In the genomic region with DNA sequence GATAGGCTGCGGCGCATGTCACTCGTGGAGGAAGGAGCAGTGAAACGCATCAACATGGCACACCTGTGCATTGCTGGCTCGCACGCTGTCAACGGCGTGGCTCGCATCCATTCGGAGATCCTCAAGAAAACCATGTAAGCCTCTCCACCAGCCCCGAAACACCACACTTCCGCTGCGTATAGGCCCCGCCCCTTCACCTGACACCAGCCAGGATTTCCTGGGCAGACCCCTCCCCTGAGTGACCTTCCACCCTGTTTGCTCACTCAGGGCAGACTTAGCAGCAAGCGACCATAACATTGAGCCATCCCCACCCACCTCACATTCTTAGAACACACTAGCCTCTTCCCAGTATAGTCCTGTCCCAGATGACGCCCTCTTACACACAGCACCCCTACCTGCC, we compare ENCODE assay signal across 8 mouse cellular contexts. TPM values are rescaled to one million over a fixed set of nuclear protein-coding genes. Genes with fewer than 3 reads are reported as not detected.
DNase-seq lines count a peak whose midpoint lies in the region; ATAC-seq lines count a peak whose summit lies in the region.

No protein-coding gene starts in this region.

- no peak overlapping the region for H3K27ac ChIP-seq in hindbrain, embryonic 11.5 days (ENCODE audit: low read depth, low read length)
- no peak overlapping the region for H3K27ac ChIP-seq in lung, embryonic 16.5 days (ENCODE audit: low read length)

- peak; percentile 79 for DNase-seq in CD4-positive, CD25-positive, alpha-beta regulatory T cell, adult 2 months (ENCODE audit: low read depth, low spot score)
- DNase-seq in R1 (ENCODE audit: low read depth, low spot score) = peak; percentile 90
- no peak for DNase-seq in hindbrain, embryonic 11.5 days (ENCODE audit: low spot score)
- peak; percentile 64 for DNase-seq in splenic B cell, adult 2 months (ENCODE audit: low read depth, low spot score)
- no peak for DNase-seq in left cerebral cortex, adult 8-10 months (ENCODE audit: low spot score in 2 of 2)
- no peak for DNase-seq in frontal cortex, postnatal 36 days (ENCODE audit: low spot score in 2 of 2)
- DNase-seq in gastrocnemius, postnatal 4 days (ENCODE audit: low spot score in 2 of 2) = no peak

- H3K9ac ChIP-seq in hindbrain, embryonic 11.5 days (ENCODE audit: low read depth, low read length) = peak overlapping the region; percentile 17; the same call in 1 of the 2 replicates
- peak overlapping the region; percentile 42; the same call in 1 of the 2 replicates for H3K9ac ChIP-seq in lung, embryonic 16.5 days (ENCODE audit: low read length)

- no peaks in the 10 kb centered on the region for H3K27me3 ChIP-seq in hindbrain, embryonic 11.5 days (ENCODE audit: control insufficient read depth, insufficient read depth, low read length)
- no peaks in the 10 kb centered on the region for H3K27me3 ChIP-seq in lung, embryonic 16.5 days (ENCODE audit: control insufficient read depth, insufficient read depth, low read depth, low read length)
- no peaks in the 10 kb centered on the region for H3K27me3 ChIP-seq in splenic B cell, adult 2 months (ENCODE audit: control insufficient read depth, insufficient read depth, low read length, poor library complexity, severe bottlenecking)

- no peak for ATAC-seq in hindbrain, embryonic 11.5 days (ENCODE audit: low FRiP score)
- ATAC-seq in lung, embryonic 16.5 days (ENCODE audit: low read depth) = peak; percentile 29; the same call in 1 of the 2 replicates

- no peaks in the 10 kb centered on the region for H3K9me3 ChIP-seq in hindbrain, embryonic 11.5 days (ENCODE audit: control insufficient read depth, low read length)
- no peaks in the 10 kb centered on the region for H3K9me3 ChIP-seq in lung, embryonic 16.5 days (ENCODE audit: control insufficient read depth, low read length)

- peak overlapping the region; percentile 9; the same call in 1 of the 2 replicates for H3K4me3 ChIP-seq in hindbrain, embryonic 11.5 days (ENCODE audit: low read depth, low read length)
- H3K4me3 ChIP-seq in lung, embryonic 16.5 days (ENCODE audit: low read length) = peak overlapping the region; percentile 40

- no peaks in the 10 kb centered on the region for H3K36me3 ChIP-seq in hindbrain, embryonic 11.5 days (ENCODE audit: control insufficient read depth, insufficient read depth, low read length)
- H3K36me3 ChIP-seq in lung, embryonic 16.5 days (ENCODE audit: control insufficient read depth, insufficient read depth, low read length) = no peaks in the 10 kb centered on the region; the same call in 1 of the 2 replicates
- no peaks in the 10 kb centered on the region for H3K36me3 ChIP-seq in splenic B cell, adult 2 months (ENCODE audit: control insufficient read depth, insufficient read depth, low read length, poor library complexity, severe bottlenecking)

- 8% methylated on average over 16 of the region's 16 CpGs for WGBS in hindbrain, embryonic 11.5 days
- WGBS in lung, embryonic 16.5 days = 8% methylated on average over 16 of the region's 16 CpGs

- H3K4me2 ChIP-seq in hindbrain, embryonic 11.5 days (replicated peaks; ENCODE audit: low read depth, low read length) = peak overlapping the region; percentile 32
- peak overlapping the region; percentile 54 for H3K4me2 ChIP-seq in lung, embryonic 16.5 days (ENCODE audit: low read depth, low read length)

- no peaks in the 10 kb centered on the region; the same call in 1 of the 2 replicates for H3K4me1 ChIP-seq in hindbrain, embryonic 11.5 days (replicated peaks; ENCODE audit: control insufficient read depth, insufficient read depth, low read length)
- H3K4me1 ChIP-seq in lung, embryonic 16.5 days (replicated peaks; ENCODE audit: control insufficient read depth, insufficient read depth, low read length) = 0 out of 2 replicates have a peak, but pooled peaks cover 2% of the 10 kb centered on the region

RNA-seq across cellular contexts. Expression of a gene that starts 5.6 kb away (rescaled TPM):
- 1.6 and 2.1 TPM in 2 replicates for polyA plus RNA-seq in hindbrain, embryonic 11.5 days (2014; fragmentation: Nextera tagmentation; extraction: Ambion mirVana)
- 28.6 and 36.1 TPM in 2 replicates for polyA plus RNA-seq in lung, embryonic 16.5 days (2015; fragmentation: Nextera tagmentation; extraction: Ambion mirVana)
- total RNA-seq in left cerebral cortex, adult 8-10 months (2022) = 10 to 100 TPM; 25.2 to 37.8 (median 32.7) TPM
- total RNA-seq in gastrocnemius, postnatal 4 days (2021) = 1,000 to 10,000 TPM; 2,079 to 2,155 TPM

RNA-seq across cellular contexts. Expression of a gene that starts 9.3 kb away (rescaled TPM):
- 16.0 and 18.0 TPM in 2 replicates for polyA plus RNA-seq in hindbrain, embryonic 11.5 days (2014; fragmentation: Nextera tagmentation; extraction: Ambion mirVana)
- 93.7 and 111 TPM in 2 replicates for polyA plus RNA-seq in lung, embryonic 16.5 days (2015; fragmentation: Nextera tagmentation; extraction: Ambion mirVana)
- 100 to 1,000 TPM; 107 to 128 (median 115) TPM for total RNA-seq in left cerebral cortex, adult 8-10 months (2022)
- 10 to 100 TPM; 37.4 to 40.2 TPM for total RNA-seq in gastrocnemius, postnatal 4 days (2021)

RNA-seq across cellular contexts. Expression of a gene that starts 26.3 kb away (rescaled TPM):
- 156 and 178 TPM in 2 replicates for polyA plus RNA-seq in hindbrain, embryonic 11.5 days (2014; fragmentation: Nextera tagmentation; extraction: Ambion mirVana)
- 120 and 132 TPM in 2 replicates for polyA plus RNA-seq in lung, embryonic 16.5 days (2015; fragmentation: Nextera tagmentation; extraction: Ambion mirVana)
- 100 to 1,000 TPM; 164 to 203 (median 187) TPM for total RNA-seq in left cerebral cortex, adult 8-10 months (2022)
- 100 to 1,000 TPM; 150 to 183 TPM for total RNA-seq in gastrocnemius, postnatal 4 days (2021)

RNA-seq across cellular contexts. Expression of a gene that starts 28.7 kb away (rescaled TPM):
- polyA plus RNA-seq in hindbrain, embryonic 11.5 days (2014; fragmentation: Nextera tagmentation; extraction: Ambion mirVana) = 13.6 and 14.3 TPM in 2 replicates
- polyA plus RNA-seq in lung, embryonic 16.5 days (2015; fragmentation: Nextera tagmentation; extraction: Ambion mirVana) = 0.88 and 1.0 TPM in 2 replicates
- total RNA-seq in left cerebral cortex, adult 8-10 months (2022) = 100 to 1,000 TPM; 469 to 523 (median 497) TPM
- 1 to 10 TPM; 3.4 to 3.7 TPM for total RNA-seq in gastrocnemius, postnatal 4 days (2021)

RNA-seq across cellular contexts. Expression of a gene that starts 48.9 kb away (rescaled TPM):
- 6.7 and 8.5 TPM in 2 replicates for polyA plus RNA-seq in hindbrain, embryonic 11.5 days (2014; fragmentation: Nextera tagmentation; extraction: Ambion mirVana)
- 24.8 and 27.6 TPM in 2 replicates for polyA plus RNA-seq in lung, embryonic 16.5 days (2015; fragmentation: Nextera tagmentation; extraction: Ambion mirVana)
- total RNA-seq in left cerebral cortex, adult 8-10 months (2022) = 100 to 1,000 TPM in 2 of 4 experiments, 10 to 100 TPM in 2; 91.7 to 111 (median 101) TPM
- 10 to 100 TPM; 18.4 to 21.4 TPM for total RNA-seq in gastrocnemius, postnatal 4 days (2021)

Comparison
In these comparisons a context has a peak if more than half of its experiments do, and no peak if none do; other contexts are left out.
1. DNase-seq: peak in CD4-positive, CD25-positive, alpha-beta regulatory T cell, adult 2 months (single experiment), R1 (single experiment) and splenic B cell, adult 2 months (single experiment); none in hindbrain, embryonic 11.5 days (single experiment), left cerebral cortex, adult 8-10 months (0 of 2), frontal cortex, postnatal 36 days (0 of 2) and gastrocnemius, postnatal 4 days (0 of 2).
2. RNA of a gene that starts 5.6 kb away (total RNA-seq): 2,079 to 2,155 TPM in gastrocnemius, postnatal 4 days; 25.2 to 37.8 TPM in left cerebral cortex, adult 8-10 months; every median in the first group is over 10 times any median in the second.